In the genomic region with DNA sequence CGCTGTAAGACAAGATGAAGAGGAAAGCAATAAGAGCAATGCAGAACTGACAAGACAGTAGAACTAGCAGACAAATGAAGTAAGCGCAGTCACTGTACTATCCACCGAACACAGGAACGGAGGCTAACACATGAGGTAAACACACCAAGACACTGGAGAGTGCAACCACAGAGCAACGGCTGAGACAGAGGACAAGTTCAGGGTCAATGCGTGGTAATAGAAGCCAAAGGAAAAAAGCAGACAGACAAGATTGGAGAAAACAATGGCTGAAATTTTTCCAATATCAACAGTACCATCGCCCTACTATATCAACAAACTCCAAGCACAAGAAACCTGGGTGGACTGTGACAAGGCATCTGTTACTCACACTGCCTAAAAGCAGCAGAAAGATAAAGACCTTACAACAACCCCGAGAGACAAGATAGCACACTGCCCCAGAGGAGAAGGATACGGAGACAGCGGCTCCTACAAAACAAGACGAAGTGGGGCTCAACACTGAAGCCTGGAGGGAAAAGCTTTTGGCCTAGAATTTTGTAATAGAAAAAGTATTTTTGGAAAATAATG, we compare ENCODE assay signal across 16 mouse cellular contexts. TPM values are rescaled to one million over a fixed set of nuclear protein-coding genes. Genes with fewer than 3 reads are reported as not detected.
DNase-seq lines count a peak whose midpoint lies in the region; ATAC-seq lines count a peak whose summit lies in the region.
"Had no signal": no experiment of that assay in that cellular context is flagged by ENCODE, and none has a peak within 500 bp of the region (broad histone marks: within the 10 kb centered on the region; RNA-seq: fewer than 3 reads in every experiment).

No protein-coding gene starts in this region.

- no peaks in the 10 kb centered on the region for H3K27me3 ChIP-seq in heart, embryonic 10.5 days (ENCODE audit: insufficient read depth, poor library complexity, severe bottlenecking)
- H3K27me3 ChIP-seq in liver, embryonic 11.5 days (replicated peaks; ENCODE audit: control insufficient read depth, insufficient read depth, low read length): no peaks in the 10 kb centered on the region
- H3K27me3 ChIP-seq in hindbrain, embryonic 14.5 days (ENCODE audit: control insufficient read depth, insufficient read depth, low read length): no peaks in the 10 kb centered on the region

- ATAC-seq in liver, embryonic 11.5 days (replicated peaks; ENCODE audit: low FRiP score): peak; percentile 95
- no peak for ATAC-seq in hindbrain, embryonic 14.5 days (ENCODE audit: low FRiP score)
- ATAC-seq: inflammation-experienced regulatory T-cells, adult 6 months had no signal

- H3K27ac ChIP-seq in heart, embryonic 10.5 days: peak overlapping the region; percentile 72
- peak overlapping the region; percentile 83 for H3K27ac ChIP-seq in liver, embryonic 11.5 days (ENCODE audit: low read depth, low read length)
- H3K27ac ChIP-seq in hindbrain, embryonic 14.5 days: no peak overlapping the region

- H3K36me3 ChIP-seq in heart, embryonic 10.5 days: peaks cover 16% of the 10 kb centered on the region; the same call in 1 of the 2 replicates
- peaks cover 8% of the 10 kb centered on the region for H3K36me3 ChIP-seq in liver, embryonic 11.5 days (ENCODE audit: control insufficient read depth, insufficient read depth, low read length)
- peaks cover 15% of the 10 kb centered on the region for H3K36me3 ChIP-seq in hindbrain, embryonic 14.5 days (replicated peaks; ENCODE audit: control insufficient read depth, insufficient read depth)

- WGBS in heart, embryonic 10.5 days: 37% methylated on average over 11 of the region's 11 CpGs
- 36% methylated on average over 11 of the region's 11 CpGs for WGBS in liver, embryonic 11.5 days
- WGBS in hindbrain, embryonic 14.5 days: 93% methylated on average over 11 of the region's 11 CpGs

- peaks cover 48% of the 10 kb centered on the region for H3K4me1 ChIP-seq in heart, embryonic 10.5 days
- H3K4me1 ChIP-seq in liver, embryonic 11.5 days (replicated peaks; ENCODE audit: control insufficient read depth, insufficient read depth, low read length): peaks cover 35% of the 10 kb centered on the region
- H3K4me1 ChIP-seq in hindbrain, embryonic 14.5 days (replicated peaks; ENCODE audit: control insufficient read depth, insufficient read depth, low read length): no peaks in the 10 kb centered on the region

- peak overlapping the region; percentile 48 for H3K9ac ChIP-seq in liver, embryonic 11.5 days (ENCODE audit: low read depth, low read length)
- no peak overlapping the region for H3K9ac ChIP-seq in hindbrain, embryonic 14.5 days

- no peak for DNase-seq in heart, embryonic 10.5 days (ENCODE audit: low spot score)
- no peak for DNase-seq in heart, postnatal 10 days
- DNase-seq in lung, postnatal 25 days (ENCODE audit: low spot score): peak; percentile 61
- no peak for DNase-seq in lung, postnatal 10 days
- no peak for DNase-seq in liver, embryonic 11.5 days (ENCODE audit: low spot score)
- DNase-seq in kidney, adult 9 months: no peak
- DNase-seq in hindbrain, embryonic 14.5 days (ENCODE audit: low spot score): no peak
- no peak for DNase-seq in T-cell, adult 2 months (ENCODE audit: low spot score)
- DNase-seq: adrenal gland, postnatal 25 days; left cerebral cortex, postnatal 4 days; midbrain, embryonic 14.5 days; thymus, postnatal 14 days had no signal

- intact Hi-C loops in heart, postnatal 10 days (cut with DNase I): no loop called here

- H3K4me2 ChIP-seq in liver, embryonic 11.5 days: peak overlapping the region; percentile 49
- no peak overlapping the region for H3K4me2 ChIP-seq in hindbrain, embryonic 14.5 days (replicated peaks)

- no peak overlapping the region for H3K4me3 ChIP-seq in heart, embryonic 10.5 days
- H3K4me3 ChIP-seq in liver, embryonic 11.5 days (ENCODE audit: low read depth, low read length): no peak overlapping the region
- H3K4me3 ChIP-seq in hindbrain, embryonic 14.5 days (replicated peaks; ENCODE audit: low read length): no peak overlapping the region

- no peaks in the 10 kb centered on the region for H3K9me3 ChIP-seq in heart, embryonic 10.5 days
- no peaks in the 10 kb centered on the region for H3K9me3 ChIP-seq in liver, embryonic 11.5 days (ENCODE audit: control insufficient read depth, low read length)
- no peaks in the 10 kb centered on the region for H3K9me3 ChIP-seq in hindbrain, embryonic 14.5 days (ENCODE audit: control insufficient read depth, low read length)

RNA-seq across cellular contexts. Expression of a gene that starts 25.4 kb away (rescaled TPM):
- 29.3 and 31.6 TPM in 2 replicates for polyA plus RNA-seq in heart, embryonic 10.5 days (2016; fragmentation: Nextera tagmentation; extraction: Ambion mirVana)
- 10 to 100 TPM; 50.4 to 51.2 TPM for total RNA-seq in heart, postnatal 10 days (2021)
- 35.0 and 41.0 TPM in 2 replicates for polyA plus RNA-seq in liver, embryonic 11.5 days (2014; fragmentation: Nextera tagmentation; extraction: Ambion mirVana)
- 41.4 and 45.6 TPM in 2 replicates for polyA plus RNA-seq in hindbrain, embryonic 14.5 days (2014; fragmentation: Nextera tagmentation; extraction: Ambion mirVana)

RNA-seq across cellular contexts. Expression of a gene that starts 44.2 kb away (rescaled TPM):
- 1.6 and 3.6 TPM in 2 replicates for polyA plus RNA-seq in heart, embryonic 10.5 days (2016; fragmentation: Nextera tagmentation; extraction: Ambion mirVana)
- total RNA-seq in heart, postnatal 10 days (2021): 10 to 100 TPM in 1 of 2 experiments, 1 to 10 TPM in 1; 9.6 to 18.9 TPM
- 25.7 and 26.9 TPM in 2 replicates for polyA plus RNA-seq in liver, embryonic 11.5 days (2014; fragmentation: Nextera tagmentation; extraction: Ambion mirVana)
- polyA plus RNA-seq in hindbrain, embryonic 14.5 days (2014; fragmentation: Nextera tagmentation; extraction: Ambion mirVana): 4.1 and 4.4 TPM in 2 replicates
- total RNA-seq: ES-E14; hematopoietic stem cell, adult 5-6 weeks had no signal
- polyA plus RNA-seq: C2C12; inflammation-experienced regulatory T-cells, adult 6 months had no signal

RNA-seq across cellular contexts. Expression of a gene that starts 50.9 kb away (rescaled TPM):
- 4.9 and 5.7 TPM in 2 replicates for polyA plus RNA-seq in heart, embryonic 10.5 days (2016; fragmentation: Nextera tagmentation; extraction: Ambion mirVana)
- 10 to 100 TPM; 37.7 to 39.2 TPM for total RNA-seq in heart, postnatal 10 days (2021)
- polyA plus RNA-seq in liver, embryonic 11.5 days (2014; fragmentation: Nextera tagmentation; extraction: Ambion mirVana): 39.5 and 41.1 TPM in 2 replicates
- polyA plus RNA-seq in hindbrain, embryonic 14.5 days (2014; fragmentation: Nextera tagmentation; extraction: Ambion mirVana): 8.8 and 10.8 TPM in 2 replicates
